Mouse (Mus musculus): ENCODE measurements around the gene Mphosph6. TPM values are rescaled to one million over a fixed set of nuclear protein-coding genes. Genes with fewer than 3 reads are reported as not detected.

The Mphosph6 gene
- polyA plus RNA-seq, 1 experiment from 2014 or later: 61.6 TPM

- H3K9me3 ChIP-seq (ENCODE audit: control insufficient read depth, low read length): no peaks in the 10 kb centered on the region
- H3K36me3 ChIP-seq (ENCODE audit: control insufficient read depth, insufficient read depth, low read length): no peaks in the 10 kb centered on the region; the same call in 1 of the 2 replicates
- H3K9ac ChIP-seq (ENCODE audit: low read length): no peak overlapping the region
- DNase-seq (ENCODE audit: low spot score) (no peak), ATAC-seq (replicated peaks; ENCODE audit: low FRiP score) (no peak)
- H3K27ac ChIP-seq (ENCODE audit: low read depth, low read length): no peak overlapping the region
- H3K4me2 ChIP-seq (ENCODE audit: low read depth, low read length, severe bottlenecking): no peak overlapping the region
- no peaks in the 10 kb centered on the region for H3K27me3 ChIP-seq (ENCODE audit: control insufficient read depth, insufficient read depth, low read length)
- WGBS: 96% methylated on average over 15 of the region's 15 CpGs
- H3K4me3 ChIP-seq (ENCODE audit: low read depth, low read length): no peak overlapping the region
- peaks cover 4% of the 10 kb centered on the region; the same call in 1 of the 2 replicates for H3K4me1 ChIP-seq (replicated peaks; ENCODE audit: control insufficient read depth, insufficient read depth, low read length)
Measured at GRCm38 (mm10) chr8:117796464-117796863, 5.3 kb downstream of the Mphosph6 start.

GRCm38 (mm10) chr8:117794581-117794980 is 7.2 kb downstream of the Mphosph6 start:
- no peak for ATAC-seq (replicated peaks; ENCODE audit: low FRiP score)
- no peaks in the 10 kb centered on the region for H3K9me3 ChIP-seq (ENCODE audit: control insufficient read depth, low read length)
- peaks cover 3% of the 10 kb centered on the region; the same call in 1 of the 2 replicates for H3K36me3 ChIP-seq (ENCODE audit: control insufficient read depth, insufficient read depth, low read length)
- H3K4me3 ChIP-seq (ENCODE audit: low read depth, low read length): no peak overlapping the region
- no peak overlapping the region for H3K27ac ChIP-seq (ENCODE audit: low read depth, low read length)
- no peaks in the 10 kb centered on the region for H3K4me1 ChIP-seq (replicated peaks; ENCODE audit: control insufficient read depth, insufficient read depth, low read length)
- WGBS: 94% methylated on average over 10 of the region's 10 CpGs
- no peaks in the 10 kb centered on the region for H3K27me3 ChIP-seq (ENCODE audit: control insufficient read depth, insufficient read depth, low read length)
- no peak overlapping the region for H3K9ac ChIP-seq (ENCODE audit: low read length)
- H3K4me2 ChIP-seq (ENCODE audit: low read depth, low read length, severe bottlenecking): no peak overlapping the region
- no peak for DNase-seq (ENCODE audit: low spot score)

DNA sequence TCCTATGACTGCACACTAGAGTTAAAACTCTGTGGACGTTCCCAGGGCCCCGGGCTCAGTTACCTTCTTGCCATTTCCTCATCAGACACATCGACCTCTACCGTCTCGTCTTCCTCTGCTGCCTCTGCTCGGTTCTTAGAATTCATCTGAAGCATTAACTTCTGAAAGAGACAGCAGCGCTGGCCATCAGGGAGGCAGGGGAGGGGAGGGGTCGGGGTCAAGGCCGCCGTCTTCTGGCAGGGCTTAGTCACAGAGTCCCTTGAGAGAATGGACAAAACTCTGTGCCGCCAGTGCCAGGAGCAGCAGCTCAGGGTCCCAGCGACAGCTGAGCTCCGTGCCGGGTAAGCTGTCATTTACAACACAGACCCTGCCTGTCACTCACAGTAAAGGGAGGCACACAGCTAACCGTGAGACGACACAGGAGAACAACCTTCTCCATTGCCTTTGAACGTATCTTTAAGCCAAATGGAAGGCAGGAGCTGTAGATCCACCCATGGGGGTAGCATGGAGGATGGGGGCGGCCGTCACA is 9.1 kb downstream of the Mphosph6 start:
- DNase-seq (ENCODE audit: low spot score) (no peak), ATAC-seq (replicated peaks; ENCODE audit: low FRiP score) (no peak)
- H3K27ac ChIP-seq (ENCODE audit: low read depth, low read length): no peak overlapping the region
- H3K4me1 ChIP-seq (replicated peaks; ENCODE audit: control insufficient read depth, insufficient read depth, low read length): no peaks in the 10 kb centered on the region
- WGBS: 86% methylated on average over 19 of the region's 19 CpGs
- H3K4me3 ChIP-seq (ENCODE audit: low read depth, low read length): no peak overlapping the region
- H3K9me3 ChIP-seq (ENCODE audit: control insufficient read depth, low read length): no peaks in the 10 kb centered on the region
- peaks cover 3% of the 10 kb centered on the region; the same call in 1 of the 2 replicates for H3K36me3 ChIP-seq (ENCODE audit: control insufficient read depth, insufficient read depth, low read length)
- no peaks in the 10 kb centered on the region for H3K27me3 ChIP-seq (ENCODE audit: control insufficient read depth, insufficient read depth, low read length)
- no peak overlapping the region for H3K9ac ChIP-seq (ENCODE audit: low read length)
- H3K4me2 ChIP-seq (ENCODE audit: low read depth, low read length, severe bottlenecking): no peak overlapping the region

DNA sequence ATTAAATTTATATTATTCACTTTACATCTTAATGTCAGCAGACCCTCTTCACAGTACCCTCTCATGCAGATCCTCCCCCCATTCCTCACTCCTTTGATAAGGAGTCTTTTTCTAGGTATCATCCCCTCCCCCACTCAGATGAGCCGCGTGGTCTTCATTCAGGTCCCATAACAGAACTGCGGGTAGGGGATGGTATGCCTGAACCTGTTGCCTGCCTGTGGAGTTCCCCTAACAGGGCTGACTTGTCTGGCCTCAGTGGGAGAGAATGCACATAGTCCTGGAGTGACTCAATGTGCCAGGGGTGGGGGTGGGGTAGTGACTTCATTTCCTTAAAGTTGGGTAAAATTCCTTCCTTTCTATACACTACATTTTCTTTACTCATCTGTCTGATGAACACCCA is 15.3 kb downstream of the Mphosph6 start:
- WGBS: 92% methylated on average over 3 of the region's 3 CpGs
- H3K27ac ChIP-seq (ENCODE audit: low read depth, low read length): no peak overlapping the region
- H3K4me1 ChIP-seq (replicated peaks; ENCODE audit: control insufficient read depth, insufficient read depth, low read length): no peaks in the 10 kb centered on the region
- H3K4me3 ChIP-seq (ENCODE audit: low read depth, low read length): no peak overlapping the region
- no peak overlapping the region for H3K9ac ChIP-seq (ENCODE audit: low read length)
- DNase-seq (ENCODE audit: low spot score) (no peak), ATAC-seq (replicated peaks; ENCODE audit: low FRiP score) (no peak)
- peaks cover 3% of the 10 kb centered on the region; the same call in 1 of the 2 replicates for H3K36me3 ChIP-seq (ENCODE audit: control insufficient read depth, insufficient read depth, low read length)
- H3K9me3 ChIP-seq (ENCODE audit: control insufficient read depth, low read length): no peaks in the 10 kb centered on the region; the same call in 1 of the 2 replicates
- H3K27me3 ChIP-seq (ENCODE audit: control insufficient read depth, insufficient read depth, low read length): no peaks in the 10 kb centered on the region
- no peak overlapping the region for H3K4me2 ChIP-seq (ENCODE audit: low read depth, low read length, severe bottlenecking)

DNA sequence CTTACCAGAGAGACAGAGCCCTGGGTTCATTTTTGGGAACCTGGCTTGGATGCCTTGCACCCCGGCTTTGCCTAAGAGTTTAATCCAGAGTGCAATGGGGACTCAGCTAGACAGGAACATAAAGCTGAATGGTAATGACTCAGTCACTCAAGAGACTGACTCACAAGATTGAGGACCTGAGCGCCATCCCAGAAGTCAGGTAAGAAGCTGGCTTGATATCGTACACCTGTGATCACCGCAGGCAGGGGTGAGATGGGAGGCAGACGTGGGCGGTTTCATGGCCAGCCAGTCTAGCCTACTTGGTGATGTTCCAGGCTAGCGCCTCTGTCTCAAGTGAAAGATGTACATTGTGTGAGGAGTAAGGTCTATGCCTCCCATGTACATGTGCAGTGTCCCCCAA is 18.7 kb downstream of the Mphosph6 start:
- ATAC-seq (replicated peaks; ENCODE audit: low FRiP score): no peak
- H3K27me3 ChIP-seq (ENCODE audit: control insufficient read depth, insufficient read depth, low read length): no peaks in the 10 kb centered on the region
- no peak overlapping the region for H3K4me2 ChIP-seq (ENCODE audit: low read depth, low read length, severe bottlenecking)
- peak; percentile 21 for DNase-seq (ENCODE audit: low spot score)
- no peaks in the 10 kb centered on the region; the same call in 1 of the 2 replicates for H3K9me3 ChIP-seq (ENCODE audit: control insufficient read depth, low read length)
- no peak overlapping the region for H3K9ac ChIP-seq (ENCODE audit: low read length)
- H3K4me1 ChIP-seq (replicated peaks; ENCODE audit: control insufficient read depth, insufficient read depth, low read length): no peaks in the 10 kb centered on the region
- no peak overlapping the region for H3K27ac ChIP-seq (ENCODE audit: low read depth, low read length)
- 94% methylated on average over 7 of the region's 7 CpGs for WGBS
- no peaks in the 10 kb centered on the region; the same call in 1 of the 2 replicates for H3K36me3 ChIP-seq (ENCODE audit: control insufficient read depth, insufficient read depth, low read length)
- H3K4me3 ChIP-seq (ENCODE audit: low read depth, low read length): no peak overlapping the region

- no peaks in the 10 kb centered on the region for H3K4me1 ChIP-seq (replicated peaks; ENCODE audit: control insufficient read depth, insufficient read depth, low read length)
- DNase-seq (ENCODE audit: low spot score): peak; percentile 41
- ATAC-seq (replicated peaks; ENCODE audit: low FRiP score): no peak
- WGBS: 70% methylated on average over 6 of the region's 6 CpGs
- H3K4me3 ChIP-seq (ENCODE audit: low read depth, low read length): no peak overlapping the region
- no peaks in the 10 kb centered on the region for H3K27me3 ChIP-seq (ENCODE audit: control insufficient read depth, insufficient read depth, low read length)
- H3K9ac ChIP-seq (ENCODE audit: low read length): no peak overlapping the region
- no peak overlapping the region for H3K4me2 ChIP-seq (ENCODE audit: low read depth, low read length, severe bottlenecking)
- H3K36me3 ChIP-seq (ENCODE audit: control insufficient read depth, insufficient read depth, low read length): no peaks in the 10 kb centered on the region
- no peaks in the 10 kb centered on the region for H3K9me3 ChIP-seq (ENCODE audit: control insufficient read depth, low read length)
- no peak overlapping the region for H3K27ac ChIP-seq (ENCODE audit: low read depth, low read length)
Measured at GRCm38 (mm10) chr8:117781375-117782129, 20.2 kb downstream of the Mphosph6 start.

- Histone ChIP-seq H3K27ac (ENCODE audit: low read depth, low read length) (no peak overlapping the region), H3K4me3 (ENCODE audit: low read depth, low read length) (no peak overlapping the region), H3K9ac (ENCODE audit: low read length) (no peak overlapping the region), H3K27me3 (ENCODE audit: control insufficient read depth, insufficient read depth, low read length) (no peaks in the 10 kb centered on the region), H3K4me1 (replicated peaks; ENCODE audit: control insufficient read depth, insufficient read depth, low read length) (no peaks in the 10 kb centered on the region), H3K4me2 (ENCODE audit: low read depth, low read length, severe bottlenecking) (no peak overlapping the region), H3K9me3 (ENCODE audit: control insufficient read depth, low read length) (no peaks in the 10 kb centered on the region), H3K36me3 (ENCODE audit: control insufficient read depth, insufficient read depth, low read length) (no peaks in the 10 kb centered on the region)
- no peak for DNase-seq (ENCODE audit: low spot score)
- 82% methylated on average over 6 of the region's 6 CpGs for WGBS
- no peak for ATAC-seq (replicated peaks; ENCODE audit: low FRiP score)
Measured at GRCm38 (mm10) chr8:117779344-117779743, 22.4 kb downstream of the Mphosph6 start.

DNA sequence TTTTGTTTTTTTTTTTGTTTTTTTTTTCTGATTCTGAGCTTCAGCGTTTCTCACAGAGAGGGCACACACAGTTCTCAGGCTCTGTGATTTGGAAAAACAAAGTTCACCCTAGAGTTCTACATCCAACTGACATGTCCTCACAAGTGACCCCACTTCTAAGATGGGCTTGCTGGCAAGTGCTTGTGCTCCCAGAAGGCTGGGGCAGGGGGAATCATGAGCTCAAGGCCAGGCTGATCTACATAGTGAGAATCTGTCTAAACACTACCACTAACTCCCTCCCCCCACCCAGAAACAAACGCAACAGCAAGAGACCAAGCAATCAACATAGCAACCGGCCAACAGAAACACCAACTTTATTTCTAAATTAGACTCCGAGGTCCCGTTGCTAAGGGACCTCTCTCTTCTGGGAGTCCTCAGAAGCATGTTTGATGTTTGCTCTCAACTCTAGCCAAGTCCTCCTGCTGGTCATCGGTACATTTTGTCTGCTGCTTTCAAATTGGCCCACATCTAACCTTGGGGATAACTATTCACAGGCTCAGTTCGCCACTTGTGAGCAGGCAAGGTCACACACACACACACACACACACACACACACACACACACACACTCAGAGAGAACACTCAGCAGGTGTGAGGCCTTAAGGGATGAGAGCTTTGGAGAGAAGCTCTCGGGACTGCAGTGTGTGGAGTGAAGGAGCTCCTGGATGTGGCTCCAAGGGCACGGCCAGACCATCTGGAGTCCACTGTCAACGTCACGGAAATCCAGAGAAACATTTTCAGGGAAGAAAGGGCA is 23.0 kb downstream of the Mphosph6 start:
- H3K4me3 ChIP-seq (ENCODE audit: low read depth, low read length): no peak overlapping the region
- DNase-seq (ENCODE audit: low spot score) (no peak), ATAC-seq (replicated peaks; ENCODE audit: low FRiP score) (no peak)
- no peak overlapping the region for H3K27ac ChIP-seq (ENCODE audit: low read depth, low read length)
- no peaks in the 10 kb centered on the region for H3K9me3 ChIP-seq (ENCODE audit: control insufficient read depth, low read length)
- H3K27me3 ChIP-seq (ENCODE audit: control insufficient read depth, insufficient read depth, low read length): no peaks in the 10 kb centered on the region
- H3K4me1 ChIP-seq (replicated peaks; ENCODE audit: control insufficient read depth, insufficient read depth, low read length): no peaks in the 10 kb centered on the region
- H3K4me2 ChIP-seq (ENCODE audit: low read depth, low read length, severe bottlenecking): no peak overlapping the region
- H3K36me3 ChIP-seq (ENCODE audit: control insufficient read depth, insufficient read depth, low read length): no peaks in the 10 kb centered on the region
- 83% methylated on average over 11 of the region's 11 CpGs for WGBS
- no peak overlapping the region for H3K9ac ChIP-seq (ENCODE audit: low read length)

All from forebrain, embryonic 11.5 days (tissue).